Mouse (Mus musculus): ENCODE results near the gene Adam22.
A peak's percentile ranks its signal among the peaks of the same experiment; 100 is the strongest.

Gene Adam22

DNA sequence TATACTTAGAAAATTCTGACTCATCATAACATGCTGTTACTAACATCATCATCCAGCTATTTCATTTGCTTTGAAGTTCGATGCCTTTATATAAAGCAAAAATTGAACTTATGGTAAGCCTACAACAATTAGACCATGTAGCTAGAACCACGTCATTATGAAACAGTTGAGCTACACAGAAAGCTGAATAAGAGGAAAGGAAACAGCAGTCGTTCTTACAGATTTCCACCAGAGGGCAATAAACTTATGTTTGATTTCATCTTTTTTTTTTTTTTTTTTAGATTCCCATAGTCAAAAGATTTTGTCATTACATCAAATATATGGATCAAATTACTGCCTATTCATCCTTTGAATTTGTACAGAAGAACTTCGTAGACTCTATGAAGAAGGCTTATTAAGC is 203.2 kb downstream of the Adam22 start:
- no peak for DNase-seq (ENCODE audit: low spot score in 2 of 2)

DNA sequence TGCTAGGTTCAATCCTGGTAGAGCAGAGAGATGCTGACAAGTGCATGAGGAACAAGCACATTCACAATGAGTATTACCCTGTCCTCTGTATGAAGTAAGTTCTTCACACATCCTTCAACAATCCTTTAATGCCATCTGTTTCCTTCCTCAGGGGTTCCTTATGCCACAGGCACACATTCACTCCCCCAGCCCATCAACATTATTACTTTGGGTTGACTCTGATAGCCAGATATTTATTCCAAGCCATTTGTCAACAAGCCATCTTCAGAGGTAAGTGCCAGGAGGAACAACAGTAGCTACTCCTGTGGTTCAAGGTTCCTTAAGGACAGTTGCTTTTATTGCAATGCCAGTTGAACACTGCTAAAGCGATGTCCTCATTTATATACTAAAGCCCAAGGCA is 216.3 kb downstream of the Adam22 start:
- no peak for DNase-seq (ENCODE audit: low spot score in 2 of 2)

DNA sequence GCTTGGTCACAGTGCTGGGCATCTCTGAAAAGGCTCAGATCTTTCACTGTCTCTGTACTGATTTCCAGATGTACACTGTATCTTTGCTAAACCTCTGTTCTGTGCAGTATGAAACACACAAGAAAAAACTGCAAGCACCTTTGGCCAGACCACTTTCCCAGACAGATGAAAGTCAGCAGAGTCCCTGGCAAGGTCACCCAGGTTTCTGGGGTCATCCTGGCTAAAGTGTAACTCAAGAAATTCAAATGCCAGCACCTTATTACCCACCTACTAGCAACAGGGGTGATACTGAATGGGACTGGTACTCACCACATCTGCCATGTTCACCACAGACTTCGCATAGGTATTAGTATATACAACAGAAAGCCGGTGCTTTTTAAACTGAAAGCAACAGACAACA is 221.8 kb downstream of the Adam22 start:
- DNase-seq (ENCODE audit: low spot score in 2 of 2): no peak

DNA sequence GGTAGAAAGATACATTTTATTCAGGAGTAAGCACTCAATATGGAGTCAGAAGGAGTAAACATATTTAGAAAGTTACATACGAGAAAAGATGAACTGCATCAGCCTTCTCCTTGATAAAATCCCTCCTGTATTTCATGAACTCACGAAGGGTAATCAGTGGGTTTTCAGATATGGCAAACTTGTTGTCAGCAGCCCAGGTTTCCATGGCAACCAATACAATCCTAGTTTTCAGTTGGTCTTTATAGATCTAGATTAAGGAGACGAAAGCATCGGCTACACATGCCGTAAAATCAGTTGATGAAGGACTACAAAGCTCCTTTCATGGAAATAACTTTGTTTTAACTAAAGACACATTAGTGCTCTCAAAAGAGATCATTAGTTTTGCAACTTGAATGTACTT is 222.5 kb downstream of the Adam22 start:
- DNase-seq (ENCODE audit: low spot score in 2 of 2): peak; percentile 38 to 49

DNA sequence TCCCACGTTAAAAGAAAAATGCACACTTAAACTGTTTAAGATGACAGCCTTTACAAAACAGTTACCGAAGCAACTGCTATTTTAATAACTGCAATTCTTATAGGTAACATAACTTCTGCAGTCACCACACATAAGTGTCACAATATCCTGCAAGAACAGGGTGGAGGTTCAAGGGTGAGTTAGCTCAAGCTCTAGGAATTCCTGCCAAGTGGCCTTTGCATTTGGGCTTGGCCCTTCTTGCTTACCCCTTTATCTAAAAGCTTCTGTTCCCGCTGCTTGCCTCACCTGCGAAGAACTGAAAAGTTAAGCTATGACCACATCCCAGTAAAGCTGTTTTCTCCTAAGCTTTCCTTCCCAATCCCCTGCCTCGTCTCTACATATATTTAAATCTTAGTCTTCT is 235.4 kb downstream of the Adam22 start:
- no peak for DNase-seq (ENCODE audit: low spot score in 2 of 2)

DNA sequence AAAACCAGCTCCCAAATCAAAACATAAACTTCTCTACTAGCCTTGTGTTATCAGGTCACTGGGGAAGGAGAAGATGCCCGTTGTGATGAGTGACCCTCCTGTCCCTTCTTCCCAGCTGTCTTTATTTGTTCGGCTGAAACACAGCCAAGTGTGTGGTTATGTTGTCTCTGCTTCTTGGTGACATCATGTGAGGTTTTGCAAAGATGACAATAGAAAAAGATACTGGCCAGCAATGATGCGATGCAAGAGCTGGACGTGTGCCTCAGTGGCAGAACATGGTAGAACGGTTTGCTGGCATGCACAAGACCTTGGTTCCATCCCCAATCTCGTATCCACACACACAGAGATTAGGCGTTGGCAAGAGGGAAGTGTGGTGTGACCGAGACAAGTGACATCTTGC is 236.0 kb downstream of the Adam22 start:
- no peak for DNase-seq (ENCODE audit: low spot score in 2 of 2)

DNA sequence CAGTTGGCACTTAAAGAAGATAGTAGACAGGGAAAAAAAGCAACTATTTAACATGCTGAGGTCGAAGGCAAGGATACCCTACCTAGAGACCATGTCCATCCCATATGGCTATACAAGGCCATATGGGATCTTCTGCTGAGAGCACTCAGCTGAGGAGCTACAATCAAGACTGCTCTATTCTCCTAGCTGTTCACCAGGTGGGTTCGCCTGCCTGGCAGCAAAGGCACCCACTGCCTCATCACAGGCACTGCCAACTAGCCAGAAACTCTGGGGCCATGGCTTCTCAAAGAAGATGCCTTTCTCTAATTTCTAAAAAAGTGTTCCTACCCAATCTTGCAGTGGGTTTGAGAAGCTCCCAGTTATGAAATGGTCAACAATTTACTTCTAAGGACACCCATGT is 238.2 kb downstream of the Adam22 start:
- DNase-seq (ENCODE audit: low spot score in 2 of 2): no peak

DNA sequence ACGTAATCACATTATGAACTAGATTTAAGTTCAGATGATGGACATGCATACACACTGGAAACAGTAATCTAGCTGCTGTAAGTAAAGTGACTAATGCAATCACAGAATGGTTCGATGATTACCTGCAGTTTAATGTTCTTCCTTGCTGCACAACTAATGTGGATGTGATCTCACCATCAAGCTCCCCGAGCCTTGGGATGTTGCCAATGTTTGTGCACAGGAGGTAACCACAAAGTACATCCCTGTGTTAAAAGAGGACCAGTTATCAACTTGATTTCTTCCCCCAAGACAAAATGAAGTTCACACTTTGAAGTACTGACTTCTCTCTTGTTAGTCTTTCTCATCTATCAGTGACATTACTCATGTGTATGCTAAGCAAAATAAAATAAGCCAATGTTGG is 247.0 kb downstream of the Adam22 start:
- no peak for DNase-seq (ENCODE audit: low spot score in 2 of 2)

DNA sequence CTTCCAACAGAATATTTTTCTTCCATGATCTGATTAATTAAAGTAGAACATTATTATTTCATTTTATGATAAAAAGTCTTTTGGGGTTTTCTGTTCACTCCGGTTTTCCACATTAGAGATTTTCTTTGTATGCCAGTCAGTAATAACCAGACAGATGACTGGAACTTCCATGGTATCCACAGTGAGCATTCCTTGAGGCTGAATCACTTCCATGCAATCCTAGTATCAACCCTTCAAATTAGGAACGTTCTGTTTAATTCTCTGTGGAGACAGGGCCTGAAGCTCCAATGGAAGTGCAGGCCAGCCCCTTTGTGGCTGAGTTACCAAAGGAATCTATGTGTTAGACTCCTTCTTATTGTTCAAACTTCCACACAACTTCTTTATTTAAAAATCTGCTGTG is 247.9 kb downstream of the Adam22 start:
- DNase-seq (ENCODE audit: low spot score in 2 of 2): no peak

DNA sequence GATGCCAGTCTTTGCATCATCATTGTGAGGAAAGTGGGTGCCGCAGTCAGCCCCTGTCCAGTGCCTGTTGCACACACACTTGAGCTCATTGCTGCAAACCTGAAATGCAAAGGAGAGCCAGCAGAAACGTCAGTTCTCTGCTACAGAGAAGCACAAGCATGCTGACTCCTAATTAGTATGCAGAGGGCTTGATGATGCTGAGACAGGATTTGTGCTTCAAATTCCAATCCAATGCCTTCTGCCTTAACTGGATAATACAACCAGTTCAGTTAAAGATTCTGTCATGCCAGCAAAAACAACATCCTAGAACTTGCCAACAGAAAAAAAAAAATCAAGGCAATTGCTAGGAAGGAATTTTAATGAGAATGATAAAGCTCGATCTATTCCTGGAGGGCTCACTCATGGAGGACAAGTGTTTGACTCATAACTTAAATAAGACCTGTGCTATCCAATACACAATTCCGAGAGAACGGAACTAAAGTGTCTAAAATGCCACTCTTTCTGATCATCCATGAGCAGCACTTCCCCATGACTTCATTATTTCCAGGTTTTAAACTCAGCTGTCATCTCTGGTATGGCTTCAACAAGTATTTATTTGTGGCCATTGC is 251.3 kb downstream of the Adam22 start:
- no peak for DNase-seq (ENCODE audit: low spot score in 2 of 2)

DNA sequence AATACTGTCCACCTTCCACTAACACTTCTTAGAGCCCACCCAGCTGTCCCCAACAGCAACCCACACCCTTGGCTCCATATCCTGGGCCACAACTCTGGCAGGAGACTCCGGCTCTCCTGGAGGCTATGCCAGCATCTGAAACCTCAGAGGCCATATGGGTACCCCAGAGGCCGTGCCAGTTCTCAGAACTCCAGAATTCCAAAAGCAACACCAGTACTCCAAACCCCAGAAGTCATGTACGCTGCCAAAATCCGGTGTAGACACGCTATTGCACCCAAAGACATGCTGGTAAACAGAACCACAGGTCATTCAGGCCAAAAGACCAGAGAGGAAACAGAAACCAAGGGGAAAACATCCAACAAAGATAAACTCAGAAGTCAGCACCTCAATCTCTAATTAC is 255.7 kb downstream of the Adam22 start:
- no peak for DNase-seq (ENCODE audit: low spot score in 2 of 2)

DNA sequence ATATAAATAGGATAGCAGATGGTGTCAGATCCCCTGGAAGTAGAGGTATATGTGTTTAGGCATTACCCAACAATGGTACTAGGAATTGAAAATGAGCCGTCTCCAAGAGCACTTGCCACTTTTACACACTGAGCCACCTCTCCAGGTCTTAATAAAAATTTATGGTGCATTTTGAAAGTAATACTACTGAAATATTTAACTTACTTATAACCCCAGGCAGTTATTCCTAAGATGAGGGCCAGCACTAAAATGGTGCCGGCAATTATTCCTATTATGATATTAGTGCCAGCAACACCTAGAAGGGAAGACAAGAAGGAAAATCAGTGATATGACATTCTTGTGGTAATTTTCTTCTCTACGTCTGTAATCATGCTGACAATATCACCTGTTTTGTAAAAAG is 256.3 kb downstream of the Adam22 start:
- DNase-seq (ENCODE audit: low spot score in 2 of 2): no peak

DNA sequence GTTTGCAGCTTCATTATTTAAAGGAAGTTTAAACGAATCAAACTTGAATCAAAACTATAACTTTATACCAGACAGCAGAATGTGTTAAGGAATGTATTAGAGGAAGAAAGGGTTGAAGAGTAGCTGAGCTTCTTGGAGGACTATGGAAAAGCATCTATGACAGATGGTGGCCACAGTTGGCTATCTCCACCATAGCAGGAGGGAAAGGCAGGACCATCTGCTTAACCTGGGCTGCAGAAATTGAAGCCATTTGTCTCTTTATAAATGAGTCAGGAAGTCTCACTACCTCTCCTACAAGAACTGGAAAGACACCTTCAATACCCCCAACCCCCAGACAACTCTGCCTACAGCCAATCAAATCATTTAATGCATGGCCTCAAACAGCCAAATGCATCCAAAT is 272.3 kb downstream of the Adam22 start:
- DNase-seq (ENCODE audit: low spot score in 2 of 2): no peak

DNA sequence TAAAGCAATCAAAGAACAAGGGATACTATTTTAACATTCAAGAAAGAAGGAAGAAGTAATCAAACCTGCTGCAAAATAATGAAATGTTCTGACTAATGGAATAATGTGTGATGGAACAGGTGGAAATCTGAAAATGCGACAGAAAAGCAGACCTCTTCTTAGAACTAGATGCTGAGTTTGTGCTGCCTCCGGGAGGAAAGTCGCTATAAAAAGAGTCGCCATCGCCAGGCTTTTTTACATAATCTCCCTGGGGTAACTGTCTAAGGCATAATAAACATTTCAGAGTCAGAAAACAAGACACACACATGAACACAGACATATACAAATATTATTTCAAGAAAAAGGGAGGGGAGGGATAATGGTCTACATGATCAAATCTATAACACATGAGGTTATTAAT is 273.0 kb downstream of the Adam22 start:
- DNase-seq (ENCODE audit: low spot score in 2 of 2): no peak

DNA sequence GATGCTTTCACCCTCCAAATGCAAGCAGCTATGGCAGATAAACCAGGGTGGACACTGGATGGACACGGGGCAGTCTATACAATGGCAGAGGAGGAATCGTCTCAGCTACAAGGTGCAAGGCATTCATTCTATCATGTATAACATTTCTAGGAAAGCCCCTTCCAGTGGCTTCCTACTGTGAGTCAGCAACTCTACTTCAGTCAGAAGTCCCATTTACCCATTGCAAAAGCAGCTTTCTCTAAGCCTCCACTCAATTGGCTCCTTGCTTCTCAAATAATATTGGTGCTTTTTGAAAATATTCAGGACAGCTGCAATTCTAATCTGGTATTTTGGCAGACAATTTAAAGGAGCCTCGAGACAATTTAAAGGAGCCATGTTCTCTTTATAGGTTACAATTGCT is 279.8 kb downstream of the Adam22 start:
- DNase-seq (ENCODE audit: low spot score in 2 of 2): no peak

DNA sequence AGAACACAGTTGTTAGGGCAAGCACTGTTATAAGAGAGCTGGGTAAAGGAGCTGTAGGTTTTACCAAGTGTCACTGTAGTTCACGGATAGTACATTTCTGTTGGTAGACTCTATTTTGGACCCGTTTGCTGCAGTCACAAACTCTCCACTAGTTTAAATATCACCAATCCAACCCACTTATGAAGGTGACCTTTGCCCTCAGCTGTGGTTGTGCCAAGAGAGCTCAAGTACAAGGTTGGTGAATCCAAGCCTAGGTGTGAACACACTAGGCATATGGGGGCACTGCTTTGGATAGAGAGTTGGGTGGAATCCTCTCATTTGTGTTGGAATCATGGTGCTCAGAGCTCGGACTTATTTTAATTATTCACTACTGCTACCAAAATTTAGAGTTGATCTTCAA is 282.3 kb downstream of the Adam22 start:
- no peak for DNase-seq (ENCODE audit: low spot score in 2 of 2)

DNA sequence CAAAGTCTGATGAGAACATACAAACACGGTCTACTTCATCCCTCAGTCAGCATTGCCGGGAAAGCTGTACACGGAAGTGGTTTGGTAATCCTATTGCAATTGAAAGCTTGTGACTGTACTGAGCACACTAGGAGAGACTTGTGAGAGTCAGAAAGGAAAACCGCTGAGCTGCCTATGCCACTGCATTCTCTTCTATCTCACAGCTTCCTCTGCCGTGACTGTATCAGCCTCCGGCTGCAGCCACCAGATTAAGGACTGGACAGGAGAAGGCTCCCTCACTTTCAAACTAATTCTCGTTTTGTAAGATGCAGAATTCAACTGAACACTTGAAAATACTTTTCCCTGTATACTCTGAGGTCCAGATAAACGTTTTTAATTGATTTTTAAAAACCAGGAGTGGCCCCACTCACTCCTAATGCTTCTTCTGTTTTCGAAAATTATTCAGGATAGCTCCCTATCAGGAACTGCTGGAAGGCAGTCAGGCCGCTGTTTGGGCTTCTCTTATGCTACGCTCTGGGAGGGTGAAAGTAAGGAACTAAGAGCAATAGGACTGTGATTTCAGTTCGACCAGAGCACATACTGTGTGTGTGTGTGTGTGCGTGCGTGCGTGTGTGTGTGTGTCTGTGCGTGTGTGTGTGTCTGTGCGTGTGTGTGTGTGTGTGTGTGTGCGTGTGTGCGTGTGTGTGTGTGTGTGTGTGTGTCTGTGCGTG is 285.0 kb downstream of the Adam22 start:
- DNase-seq (ENCODE audit: low spot score in 2 of 2): no peak

DNA sequence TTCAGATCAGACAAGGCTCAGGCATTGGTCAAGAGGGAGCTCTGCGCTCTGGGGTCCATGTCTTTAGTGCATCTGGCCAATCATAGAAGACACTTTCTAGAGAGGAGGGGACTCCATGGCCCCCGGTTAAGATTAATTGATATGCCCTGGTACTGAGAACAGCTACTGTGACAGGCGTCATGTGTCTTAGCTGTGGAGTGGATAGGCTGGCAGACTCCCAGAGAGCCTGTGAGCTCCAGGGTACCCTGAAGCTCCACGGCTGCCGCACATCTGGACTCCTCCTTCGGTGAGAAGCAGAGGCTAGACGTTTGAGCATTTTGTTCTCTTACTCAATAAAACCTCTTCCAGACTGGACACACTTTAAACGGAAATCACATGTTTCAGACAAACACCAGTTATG is 290.5 kb downstream of the Adam22 start:
- DNase-seq (ENCODE audit: low spot score in 2 of 2): no peak

DNA sequence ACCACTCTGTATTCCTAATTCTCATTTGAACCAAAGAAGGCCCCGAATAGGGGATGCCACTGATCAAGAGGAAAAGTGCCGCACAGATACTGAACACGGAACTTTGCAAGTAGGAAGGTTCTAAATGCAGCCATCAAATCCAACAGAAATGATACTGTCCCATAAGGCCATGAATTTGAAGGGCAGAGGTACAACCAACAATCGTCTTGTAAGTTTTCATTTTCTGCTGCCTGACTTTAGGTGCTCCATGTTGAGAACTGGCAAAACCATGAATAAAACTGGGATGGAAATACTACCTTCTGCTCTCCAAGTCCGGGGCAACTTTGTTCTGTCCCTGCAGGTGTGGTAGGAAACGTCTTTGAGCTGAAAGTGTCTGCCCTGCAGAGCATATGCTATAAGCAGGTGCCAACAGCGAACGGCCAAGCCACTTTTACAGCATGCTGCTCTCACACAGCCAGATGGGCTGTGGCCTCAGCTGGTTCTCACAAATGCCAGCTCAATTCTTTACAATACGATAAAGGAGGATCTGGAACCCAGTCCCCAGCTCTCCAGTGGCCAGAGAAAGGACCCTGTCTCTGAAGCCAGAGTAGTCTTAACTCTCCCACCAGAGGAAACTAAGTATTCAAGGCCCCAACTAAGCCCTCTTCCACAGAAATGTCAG is 293.9 kb downstream of the Adam22 start:
- DNase-seq (ENCODE audit: low spot score in 2 of 2): no peak

DNA sequence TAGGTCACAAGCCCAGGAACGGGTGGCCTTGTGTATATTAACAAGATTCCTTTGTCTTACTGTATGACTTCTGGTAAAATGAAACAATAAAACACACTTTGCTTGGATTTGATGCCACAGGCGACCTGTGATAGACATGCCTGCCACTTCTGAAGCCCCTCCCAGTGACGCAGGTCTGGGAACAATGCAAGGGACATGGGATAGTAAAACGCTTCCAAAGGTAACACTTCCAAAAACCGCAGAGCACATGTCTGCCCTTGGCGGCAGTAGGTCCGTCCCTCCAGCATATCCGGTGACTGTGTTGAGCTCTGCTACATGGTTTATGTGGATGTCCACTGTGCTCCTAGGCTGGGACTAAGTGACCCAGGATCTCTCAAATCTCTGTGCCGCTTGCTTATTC is 294.6 kb downstream of the Adam22 start:
- no peak for DNase-seq (ENCODE audit: low spot score in 2 of 2)

DNA sequence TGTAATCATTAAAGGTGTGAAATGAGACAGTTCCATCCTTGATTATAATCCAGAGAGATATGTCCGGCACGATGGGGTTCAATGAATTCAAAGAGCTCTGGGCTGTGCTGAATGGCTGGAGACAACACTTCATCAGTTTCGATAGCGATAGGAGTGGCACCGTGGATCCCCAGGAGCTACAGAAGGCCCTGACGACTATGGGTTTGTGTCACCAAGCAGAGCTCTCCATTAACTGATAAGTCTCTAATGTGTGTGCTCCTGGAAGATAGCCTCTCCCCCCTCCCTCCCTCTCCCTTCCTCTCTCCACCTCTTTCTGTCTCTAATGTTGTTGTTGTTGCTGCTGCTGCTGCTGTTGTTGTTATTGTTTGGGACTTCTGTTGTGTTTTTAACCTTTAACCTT is 304.8 kb downstream of the Adam22 start:
- no peak for DNase-seq (ENCODE audit: low spot score in 2 of 2)

DNA sequence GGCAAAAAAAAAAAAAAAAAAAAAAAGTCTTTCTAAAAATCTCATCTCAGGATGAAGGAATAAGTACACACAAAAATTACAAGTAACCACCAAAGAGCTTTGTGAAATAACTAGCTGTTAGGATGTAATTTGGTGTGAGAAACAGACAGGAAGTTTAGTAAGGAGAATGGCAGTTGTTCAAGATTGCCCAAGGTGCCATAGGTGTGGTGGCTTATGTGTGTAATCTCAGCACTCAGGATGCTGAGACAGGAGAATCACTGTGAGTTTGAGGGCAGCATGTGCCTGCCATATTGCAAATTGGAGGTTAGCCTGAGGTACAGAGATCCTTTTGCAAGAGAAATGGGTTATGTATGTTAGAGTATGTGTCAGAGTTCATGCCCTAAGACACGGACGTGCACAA is 305.5 kb downstream of the Adam22 start:
- no peak for DNase-seq (ENCODE audit: low spot score in 2 of 2)

DNA sequence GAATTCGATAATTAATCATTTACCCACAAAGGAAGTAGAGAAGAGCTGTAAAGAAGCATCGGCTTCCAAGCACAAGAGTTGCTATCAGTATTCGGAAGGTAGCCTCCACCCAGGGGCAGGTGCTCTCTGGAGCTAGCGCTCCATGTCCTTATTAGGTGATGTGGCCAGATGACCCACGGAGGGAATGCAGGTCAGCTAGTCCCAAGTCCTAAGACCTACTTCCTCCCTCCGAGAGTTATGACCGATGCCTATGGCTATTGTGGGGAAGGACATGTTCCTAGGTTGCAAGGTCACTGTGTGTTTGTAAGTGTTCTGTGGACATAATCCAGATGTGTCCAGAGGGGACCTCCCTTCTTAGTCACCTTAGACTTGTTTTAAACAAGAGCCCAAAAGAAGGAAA is 309.9 kb downstream of the Adam22 start:
- no peak for DNase-seq (ENCODE audit: low spot score in 2 of 2)

DNA sequence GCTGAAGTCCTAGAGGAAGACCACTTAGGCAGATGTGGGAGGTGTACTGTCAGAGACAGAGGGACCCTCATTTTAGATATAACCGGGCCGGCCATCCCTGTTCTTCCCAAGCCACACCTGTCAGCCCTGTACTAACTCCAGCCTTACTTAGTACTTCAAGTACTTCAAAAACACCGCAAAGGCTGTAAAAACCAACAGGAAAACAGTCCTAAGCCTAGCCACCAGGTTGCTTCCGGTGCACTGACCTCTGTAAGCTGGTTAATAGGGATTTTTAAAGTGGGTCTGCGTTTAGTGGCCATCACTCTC is 311.0 kb downstream of the Adam22 start:
- no peak for DNase-seq (ENCODE audit: low spot score in 2 of 2)

Data from right cerebral cortex, postnatal 10 days (tissue).